Mouse (Mus musculus) macrophage (primary cell): ENCODE measurements at regions not wholly inside any gene's neighbourhood (a gene's known extent, or its start where the extent isn't known, plus 50 kb on each side); places are given as distances from the start of the nearest gene placed in this dataset.

ENCODE experiments used
- H3K27ac ChIP-seq: fragments of 350-480 bp; formaldehyde crosslinking; 2 replicates; pipeline ENCODE4 v1.9.0; 2021
- H3K36me3 ChIP-seq: fragments of 350-480 bp; formaldehyde crosslinking; 2 replicates; pipeline ENCODE4 v1.9.0; 2021; ENCODE audit errors: inconsistent target
- H3K4me3 ChIP-seq: fragments of 350-480 bp; formaldehyde crosslinking; 2 replicates; pipeline ENCODE4 v1.9.0; 2021; ENCODE audit errors: inconsistent target
- H3K79me2 ChIP-seq: fragments of 350-480 bp; formaldehyde crosslinking; 2 replicates; pipeline ENCODE4 v1.9.0; 2021; ENCODE audit errors: inconsistent target
- WGBS: methylation state at CpG from one replicate; pipeline ENCODE4 v1.1.7; 2026; ENCODE audit warnings: inconsistent platforms; ENCODE audit not compliant: missing documents; 5-methylcytosine and 5-hydroxymethylcytosine counted together

DNA sequence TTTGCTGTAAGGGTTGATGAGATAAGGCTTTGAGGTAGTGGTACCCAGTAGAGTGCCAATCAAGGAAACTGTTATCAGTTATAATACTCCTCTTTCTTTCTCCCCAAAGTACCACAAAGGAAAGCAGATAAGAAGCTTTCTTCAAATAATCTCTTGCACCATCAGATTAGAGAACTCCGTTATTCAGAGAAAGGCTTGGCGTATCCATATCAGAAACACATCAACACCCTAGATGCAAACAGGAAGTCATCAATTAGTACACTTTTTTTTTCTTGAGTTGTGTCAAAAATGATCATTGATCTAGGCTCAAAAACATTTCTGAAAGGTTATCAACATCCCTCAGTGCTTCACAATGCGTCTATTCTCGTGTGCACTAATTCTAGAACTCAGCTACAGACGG is 124.6 kb downstream of the Icos start:
- no peaks in the 10 kb centered on the region for H3K79me2 ChIP-seq
- H3K27ac ChIP-seq = no peak overlapping the region
- H3K4me3 ChIP-seq = no peak overlapping the region
- WGBS = 60% methylated on average over 5 of the region's 5 CpGs
- no peaks in the 10 kb centered on the region for H3K36me3 ChIP-seq

GRCm38 (mm10) chr1:61103581-61103980 is 125.9 kb downstream of the Icos start:
- Histone ChIP-seq H3K36me3 (no peaks in the 10 kb centered on the region), H3K4me3 (no peak overlapping the region), H3K79me2 (no peaks in the 10 kb centered on the region), H3K27ac (no peak overlapping the region)
- 96% methylated on average over 12 of the region's 12 CpGs for WGBS

DNA sequence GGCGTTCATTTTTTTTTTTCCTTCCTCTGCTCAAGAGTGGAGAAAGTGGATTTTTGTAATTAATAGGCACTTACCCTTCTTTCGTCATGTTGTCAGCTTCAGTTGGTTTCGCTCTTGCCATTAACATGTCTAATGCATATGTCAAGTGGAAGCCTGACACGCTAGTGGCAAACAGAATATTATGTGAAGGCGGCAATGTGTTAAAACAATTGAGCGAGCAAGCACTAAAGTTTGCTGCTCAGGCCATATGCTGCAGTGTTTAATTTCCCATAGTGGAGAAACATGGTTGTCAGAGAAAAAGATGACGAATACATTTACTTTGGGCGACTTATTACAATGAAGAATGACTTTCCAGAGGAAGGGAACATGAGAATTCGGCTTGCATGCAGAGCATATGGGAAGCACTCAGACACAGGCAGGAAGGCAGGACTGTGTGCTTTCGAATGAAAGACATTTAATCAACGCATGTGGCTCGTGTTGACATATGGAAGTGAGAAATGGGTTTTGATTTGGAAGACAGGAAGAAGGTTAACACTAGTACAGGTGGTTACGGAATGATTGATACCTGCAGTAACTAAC is 134.1 kb downstream of the Icos start:
- no peaks in the 10 kb centered on the region for H3K79me2 ChIP-seq
- no peaks in the 10 kb centered on the region for H3K36me3 ChIP-seq
- H3K4me3 ChIP-seq = no peak overlapping the region
- no peak overlapping the region for H3K27ac ChIP-seq
- WGBS = 91% methylated on average over 13 of the region's 13 CpGs

DNA sequence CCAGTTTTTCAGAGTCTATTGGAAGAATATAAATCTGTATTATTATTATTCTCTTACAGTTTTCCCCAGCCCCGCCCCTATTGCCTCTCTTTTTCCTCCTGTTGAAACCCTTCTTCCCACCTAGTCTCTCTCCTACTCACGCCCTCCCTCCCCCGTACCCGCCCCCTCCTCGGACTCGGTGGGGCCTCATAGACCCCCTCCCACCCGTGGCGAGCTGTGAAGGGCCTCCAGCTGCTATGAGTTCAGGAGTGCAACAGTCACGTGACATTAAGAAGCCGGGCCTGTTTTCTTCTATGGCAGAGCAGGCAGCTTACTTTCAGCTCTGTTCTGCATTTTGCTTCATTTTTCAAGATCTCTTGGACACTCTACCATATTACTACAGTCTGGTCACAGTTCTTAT is 139.8 kb downstream of the Icos start:
- 75% methylated on average over 10 of the region's 10 CpGs for WGBS
- Histone ChIP-seq H3K79me2 (no peaks in the 10 kb centered on the region), H3K4me3 (no peak overlapping the region), H3K36me3 (no peaks in the 10 kb centered on the region), H3K27ac (no peak overlapping the region)

DNA sequence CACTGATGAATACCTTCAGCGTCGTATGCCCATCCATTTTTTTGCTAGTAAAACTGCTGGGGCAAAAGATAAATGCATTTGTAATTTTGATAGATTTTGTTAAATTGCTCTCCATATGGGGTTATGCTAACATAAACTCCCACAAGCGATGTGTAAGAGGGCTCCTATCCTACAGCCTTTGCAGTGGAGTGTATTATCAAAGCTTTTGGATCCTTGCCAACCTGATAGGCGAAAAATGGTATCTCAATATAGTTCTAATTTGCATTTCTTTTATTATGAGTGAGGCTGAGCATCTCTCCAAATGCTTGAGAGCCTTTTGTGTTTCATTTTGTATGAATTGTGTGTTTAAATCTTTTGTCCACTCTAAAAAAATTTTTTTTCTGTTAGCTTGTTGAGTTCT is 140.3 kb downstream of the Icos start:
- H3K36me3 ChIP-seq = no peaks in the 10 kb centered on the region
- no peaks in the 10 kb centered on the region for H3K79me2 ChIP-seq
- H3K27ac ChIP-seq = no peak overlapping the region
- 96% methylated on average over 4 of the region's 4 CpGs for WGBS
- H3K4me3 ChIP-seq = no peak overlapping the region

DNA sequence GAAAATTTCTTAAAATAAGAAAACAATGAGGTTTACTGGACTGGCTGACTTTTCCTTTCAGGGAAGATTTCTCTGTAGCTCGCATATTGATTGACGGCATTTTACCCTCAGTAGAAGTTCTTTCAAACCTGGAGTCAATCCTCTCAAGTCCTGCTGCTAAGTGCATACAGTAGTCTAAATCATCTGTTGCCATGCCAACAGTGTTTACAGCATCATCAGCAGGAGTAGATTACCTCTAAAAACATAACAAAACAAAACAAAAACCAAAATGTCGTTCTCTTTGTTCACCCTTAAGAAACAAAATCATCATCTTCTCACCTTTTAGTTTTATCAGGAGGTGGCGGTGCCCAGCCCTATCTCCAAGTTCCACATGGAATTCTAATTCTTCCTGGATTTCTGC is 143.8 kb downstream of the Icos start:
- 87% methylated on average over 4 of the region's 4 CpGs for WGBS
- Histone ChIP-seq H3K36me3 (no peaks in the 10 kb centered on the region), H3K27ac (no peak overlapping the region), H3K79me2 (no peaks in the 10 kb centered on the region), H3K4me3 (no peak overlapping the region)

- H3K79me2 ChIP-seq = no peaks in the 10 kb centered on the region
- 86% methylated on average over 2 of the region's 2 CpGs for WGBS
- no peak overlapping the region for H3K27ac ChIP-seq
- H3K36me3 ChIP-seq = no peaks in the 10 kb centered on the region
- H3K4me3 ChIP-seq = no peak overlapping the region
Observed at GRCm38 (mm10) chr1:61125127-61125526, 147.4 kb downstream of the Icos start.

- Histone ChIP-seq H3K36me3 (no peaks in the 10 kb centered on the region), H3K27ac (no peak overlapping the region), H3K79me2 (no peaks in the 10 kb centered on the region), H3K4me3 (no peak overlapping the region)
- 76% methylated on average over 9 of the region's 9 CpGs for WGBS
Observed at GRCm38 (mm10) chr1:61135597-61136545, 158.1 kb downstream of the Icos start.

GRCm38 (mm10) chr1:61137210-61137885 is 159.6 kb downstream of the Icos start:
- Histone ChIP-seq H3K27ac (no peak overlapping the region), H3K36me3 (no peaks in the 10 kb centered on the region), H3K79me2 (no peaks in the 10 kb centered on the region), H3K4me3 (no peak overlapping the region)
- 81% methylated on average over 5 of the region's 5 CpGs for WGBS

DNA sequence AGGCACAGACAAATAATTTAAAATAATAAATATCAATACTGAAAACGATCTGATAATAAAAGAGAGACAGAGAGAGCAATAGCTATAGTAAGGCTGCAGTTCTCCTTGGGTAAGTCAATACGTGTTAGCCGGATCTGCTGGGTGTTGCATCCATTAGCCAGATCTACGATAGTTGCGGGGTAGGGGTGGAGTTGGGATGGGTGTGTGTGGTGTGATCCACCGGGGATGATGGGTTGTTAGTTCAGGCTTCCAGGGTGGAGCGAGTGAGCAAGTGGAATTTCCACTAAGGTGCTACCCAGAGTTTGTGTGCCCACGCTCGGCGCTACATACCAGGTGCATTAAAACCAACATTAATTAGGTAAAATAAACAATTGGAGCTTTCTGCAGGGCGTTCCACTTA is 160.2 kb downstream of the Icos start:
- WGBS = 93% methylated on average over 8 of the region's 11 CpGs
- no peak overlapping the region for H3K4me3 ChIP-seq
- H3K36me3 ChIP-seq = no peaks in the 10 kb centered on the region
- no peak overlapping the region for H3K27ac ChIP-seq
- no peaks in the 10 kb centered on the region for H3K79me2 ChIP-seq

DNA sequence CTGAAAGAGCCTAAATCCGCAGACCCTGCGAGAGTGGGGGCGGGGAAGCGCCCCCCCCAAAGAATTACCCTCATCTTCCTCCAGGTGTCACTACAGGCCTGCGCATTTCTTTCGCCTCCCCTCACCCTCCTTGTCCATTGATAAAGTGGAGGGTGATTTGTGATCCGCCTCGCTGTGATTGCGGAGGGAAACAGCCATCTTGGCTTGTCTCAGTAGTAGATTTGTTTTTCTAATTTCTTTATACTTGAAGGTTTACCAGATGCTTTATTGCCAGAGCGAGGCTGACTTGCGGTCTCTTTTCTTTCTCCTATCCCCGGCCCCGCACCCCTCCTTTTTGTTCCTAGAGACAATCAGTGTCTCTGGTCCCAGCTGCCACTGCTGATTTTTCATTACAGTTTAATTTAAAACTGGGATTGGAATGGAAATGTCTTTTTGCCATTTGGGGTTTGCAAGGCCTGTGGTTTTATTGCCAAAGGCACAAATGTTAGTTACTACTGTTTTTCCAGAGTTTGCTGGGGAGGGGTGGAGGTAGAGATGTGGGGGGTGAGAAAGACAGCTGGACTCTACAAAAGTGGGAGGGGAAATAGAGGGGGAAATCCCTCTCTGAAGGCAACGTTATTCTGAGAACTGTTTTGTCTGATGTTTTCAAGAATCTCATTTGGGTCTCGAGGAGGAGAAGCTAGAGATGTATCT is 161.7 kb downstream of the Icos start:
- H3K4me3 ChIP-seq = no peak overlapping the region
- H3K36me3 ChIP-seq = no peaks in the 10 kb centered on the region
- no peaks in the 10 kb centered on the region for H3K79me2 ChIP-seq
- 41% methylated on average over 15 of the region's 15 CpGs for WGBS
- no peak overlapping the region for H3K27ac ChIP-seq

GRCm38 (mm10) chr1:61139984-61140648 is 162.4 kb downstream of the Icos start:
- Histone ChIP-seq H3K36me3 (no peaks in the 10 kb centered on the region), H3K4me3 (no peak overlapping the region), H3K79me2 (no peaks in the 10 kb centered on the region), H3K27ac (no peak overlapping the region)
- 88% methylated on average over 6 of the region's 10 CpGs for WGBS

GRCm38 (mm10) chr1:61140870-61141591 is 163.3 kb downstream of the Icos start:
- WGBS = 89% methylated on average over 9 of the region's 9 CpGs
- no peak overlapping the region for H3K27ac ChIP-seq
- H3K4me3 ChIP-seq = no peak overlapping the region
- no peaks in the 10 kb centered on the region for H3K79me2 ChIP-seq
- no peaks in the 10 kb centered on the region for H3K36me3 ChIP-seq

DNA sequence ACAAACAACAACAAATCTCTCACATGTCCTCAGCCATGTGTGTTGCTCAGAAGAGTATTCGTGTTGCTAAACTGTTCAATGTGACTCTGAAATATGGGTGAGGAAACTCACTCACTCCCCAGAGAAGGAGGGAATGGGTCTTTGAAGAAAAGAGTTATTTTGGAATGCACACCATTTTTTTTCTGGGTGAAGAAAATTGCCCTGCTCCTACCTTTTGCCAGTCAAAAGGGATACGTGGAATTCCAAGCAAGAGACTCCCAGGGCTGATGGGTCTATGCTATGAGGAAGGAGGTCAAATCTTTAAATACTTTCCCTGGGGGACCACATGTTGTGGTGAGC is 163.8 kb downstream of the Icos start:
- no peaks in the 10 kb centered on the region for H3K79me2 ChIP-seq
- WGBS = 79% methylated on average over 2 of the region's 2 CpGs
- H3K4me3 ChIP-seq = no peak overlapping the region
- no peak overlapping the region for H3K27ac ChIP-seq
- H3K36me3 ChIP-seq = no peaks in the 10 kb centered on the region
